Comparison of ENCODE assay signal across 9 mouse cellular contexts in the genomic region with DNA sequence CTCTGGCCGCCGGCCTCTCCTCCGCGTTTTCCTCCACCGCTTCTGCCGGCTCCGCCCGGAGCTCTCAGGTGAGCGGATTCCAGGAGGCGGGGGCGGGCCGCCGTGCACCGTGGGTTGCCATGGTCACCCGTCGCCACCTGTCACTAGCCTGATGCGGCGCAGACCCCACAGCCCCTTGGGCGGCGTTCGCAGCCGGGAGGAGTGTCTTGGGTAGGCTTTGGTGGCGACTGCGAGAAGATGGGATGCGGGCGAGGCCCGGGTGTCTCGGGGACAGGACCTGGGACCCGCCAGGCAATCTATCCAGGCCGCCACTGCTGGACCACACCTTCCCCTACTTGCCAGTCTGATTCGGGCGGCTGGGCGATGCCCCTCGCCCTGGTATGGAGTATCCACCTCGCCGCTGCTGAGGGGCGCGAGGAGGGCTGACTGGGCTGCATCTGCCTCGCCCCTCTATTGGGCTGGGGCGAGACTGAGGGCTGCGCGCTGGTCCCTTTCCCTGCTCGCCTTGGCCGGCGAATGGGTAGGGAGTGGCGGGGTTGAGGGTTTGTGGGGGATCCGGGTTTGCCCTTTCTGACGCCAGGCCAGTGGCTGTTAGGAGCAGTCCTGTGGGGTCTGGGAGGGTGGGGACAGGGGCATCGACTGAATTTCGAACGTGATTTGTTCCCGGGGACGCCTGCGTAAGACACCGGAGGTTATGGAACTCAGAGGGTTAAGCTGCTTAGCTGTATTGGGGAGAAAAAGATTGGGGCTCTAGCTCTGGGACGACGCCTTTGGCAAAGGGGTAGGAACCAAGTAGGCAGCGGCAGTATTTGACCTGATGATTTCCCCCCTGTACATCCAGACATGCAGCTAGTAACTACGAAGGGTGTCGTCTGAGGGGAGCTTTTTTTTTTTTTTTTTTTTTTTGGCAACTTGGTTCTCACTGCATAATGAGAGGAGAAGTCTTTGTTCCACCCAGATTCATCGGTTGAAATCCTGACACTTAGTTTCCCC. TPM values are rescaled to one million over a fixed set of nuclear protein-coding genes. Genes with fewer than 3 reads are reported as not detected.
DNase-seq lines count a peak whose midpoint lies in the region; ATAC-seq lines count a peak whose summit lies in the region.
"Had no signal": no experiment of that assay in that cellular context is flagged by ENCODE, and none has a peak within 500 bp of the region (broad histone marks: within the 10 kb centered on the region; RNA-seq: fewer than 3 reads in every experiment).

No protein-coding gene starts in this region.

- no peaks in the 10 kb centered on the region for H3K27me3 ChIP-seq in hindbrain, embryonic 11.5 days (ENCODE audit: control insufficient read depth, insufficient read depth, low read length)

- H3K9ac ChIP-seq in hindbrain, embryonic 11.5 days (ENCODE audit: low read depth, low read length) = peak overlapping the region; percentile 90

- no peak for DNase-seq in cerebellum, adult 11 months
- peak; percentile 14 for DNase-seq in right cerebral cortex, postnatal 25 days
- DNase-seq in right cerebral cortex, adult 18-20 months = no peak
- DNase-seq in hindbrain, embryonic 11.5 days (ENCODE audit: low spot score) = no peak
- DNase-seq in layer of hippocampus, adult 9-10 months (ENCODE audit: low spot score) = no peak
- no peak for DNase-seq in right cerebral cortex, adult 2 months (ENCODE audit: low spot score in 2 of 2)

- H3K4me3 ChIP-seq in hindbrain, embryonic 11.5 days (ENCODE audit: low read depth, low read length) = peak overlapping the region; percentile 96

- peak overlapping the region; percentile 79 for H3K4me2 ChIP-seq in hindbrain, embryonic 11.5 days (replicated peaks; ENCODE audit: low read depth, low read length)

- H3K27ac ChIP-seq in hindbrain, embryonic 11.5 days (ENCODE audit: low read depth, low read length) = peak overlapping the region; percentile 91

- no peaks in the 10 kb centered on the region for H3K4me1 ChIP-seq in hindbrain, embryonic 11.5 days (replicated peaks; ENCODE audit: control insufficient read depth, insufficient read depth, low read length)

- no peaks in the 10 kb centered on the region for H3K9me3 ChIP-seq in hindbrain, embryonic 11.5 days (ENCODE audit: control insufficient read depth, low read length)

- no peaks in the 10 kb centered on the region for H3K36me3 ChIP-seq in hindbrain, embryonic 11.5 days (ENCODE audit: control insufficient read depth, insufficient read depth, low read length)

- ATAC-seq in cerebellum, adult (ENCODE audit: insufficient number of reproducible peaks, low FRiP score, low TSS enrichment) = peak; percentile 24
- ATAC-seq in hindbrain, embryonic 11.5 days (ENCODE audit: low FRiP score) = peak; percentile 88
- ATAC-seq in megakaryocyte progenitor cell, adult 5-6 weeks (replicated peaks; ENCODE audit: poor library complexity) = peak; percentile 10; the same call in 1 of the 2 replicates

- under 1% methylated on average over 61 of the region's 61 CpGs for WGBS in hindbrain, embryonic 11.5 days

RNA-seq across cellular contexts. Expression of a gene that starts 0.7 kb away (rescaled TPM):
- 50.4 and 55.2 TPM in 2 replicates for polyA plus RNA-seq in hindbrain, embryonic 11.5 days (2014; fragmentation: Nextera tagmentation; extraction: Ambion mirVana)
- 1.6 and 2.4 TPM in 2 replicates for total RNA-seq in megakaryocyte progenitor cell, adult 5-6 weeks (2015)
- total RNA-seq in megakaryocyte progenitor cell, adult 5-6 weeks (2017) = 4.1 and 8.9 TPM in 2 replicates

RNA-seq across cellular contexts. Expression of a gene that starts 20.3 kb away (rescaled TPM):
- 84.8 and 88.2 TPM in 2 replicates for polyA plus RNA-seq in hindbrain, embryonic 11.5 days (2014; fragmentation: Nextera tagmentation; extraction: Ambion mirVana)
- total RNA-seq in megakaryocyte progenitor cell, adult 5-6 weeks (2015) = 12.9 and 15.6 TPM in 2 replicates
- total RNA-seq in megakaryocyte progenitor cell, adult 5-6 weeks (2017) = 13.2 and 15.9 TPM in 2 replicates

RNA-seq across cellular contexts. Expression of a gene that starts 29.6 kb away (rescaled TPM):
- polyA plus RNA-seq in hindbrain, embryonic 11.5 days (2014; fragmentation: Nextera tagmentation; extraction: Ambion mirVana) = 54.0 and 57.4 TPM in 2 replicates
- 15.2 and 16.4 TPM in 2 replicates for total RNA-seq in megakaryocyte progenitor cell, adult 5-6 weeks (2015)
- 35.2 and 38.2 TPM in 2 replicates for total RNA-seq in megakaryocyte progenitor cell, adult 5-6 weeks (2017)

RNA-seq across cellular contexts. Expression of a gene that starts 55.5 kb away (rescaled TPM):
- 3.0 and 3.5 TPM in 2 replicates for polyA plus RNA-seq in hindbrain, embryonic 11.5 days (2014; fragmentation: Nextera tagmentation; extraction: Ambion mirVana)
- total RNA-seq in megakaryocyte progenitor cell, adult 5-6 weeks (2015) = 0.20 and 0.27 TPM in 2 replicates
- 0.20 and 0.25 TPM in 2 replicates for total RNA-seq in megakaryocyte progenitor cell, adult 5-6 weeks (2017)
- total RNA-seq: heart, postnatal 36 days had no signal

RNA-seq across cellular contexts. Expression of a gene that starts 57.9 kb away (rescaled TPM):
- polyA plus RNA-seq in hindbrain, embryonic 11.5 days (2014; fragmentation: Nextera tagmentation; extraction: Ambion mirVana) = 0.68 and 1.6 TPM in 2 replicates
- not detected in 2 replicates for total RNA-seq in megakaryocyte progenitor cell, adult 5-6 weeks (2015)
- total RNA-seq in megakaryocyte progenitor cell, adult 5-6 weeks (2017) = not detected in 2 replicates
- total RNA-seq: heart, postnatal 36 days had no signal

Comparison
In these comparisons a context has a peak if more than half of its experiments do, and no peak if none do; other contexts are left out.
1. ATAC-seq: peak in every context shown above with its lines; median percentile 88 in hindbrain, embryonic 11.5 days; 24 in cerebellum, adult; 10 in megakaryocyte progenitor cell, adult 5-6 weeks.